Mouse (Mus musculus) MEL (cell line): Measurements from ENCODE around the gene Muc2.

Experiments used
- CTCF ChIP-seq, 3 experiments: IDR thresholded peaks in 2 of 3; conservative IDR thresholded peaks in 1 of 3; 2 replicates each; pipeline ENCODE4 v1.5.1; 2011 to 2012; ENCODE audit warnings: low read length in 3 of 3, low read depth in 2 of 3, mild to moderate bottlenecking in 2 of 3, improper control_type of control experiment in 1 of 3, inconsistent platforms in 1 of 3, mixed read lengths in 1 of 3, moderate library complexity in 1 of 3; ENCODE audit not compliant: control insufficient read depth in 1 of 3, insufficient read depth in 1 of 3, poor library complexity in 1 of 3, severe bottlenecking in 1 of 3
- EP300 ChIP-seq, 2 experiments: IDR thresholded peaks; 2 replicates each; pipeline ENCODE4 v1.6.1; 2011; ENCODE audit warnings: improper control_type of control experiment in 2 of 2, low read length in 2 of 2, low read depth in 1 of 2, mild to moderate bottlenecking in 1 of 2
- GATA1 ChIP-seq: IDR thresholded peaks from 2 replicates; pipeline ENCODE4 v1.6.1; 2011; ENCODE audit warnings: low read depth, low read length, improper control_type of control experiment
- HCFC1 ChIP-seq: IDR thresholded peaks from 2 replicates; pipeline ENCODE4 v1.6.1; 2012; ENCODE audit warnings: low read depth, mild to moderate bottlenecking, inconsistent platforms, low read length, improper control_type of control experiment, moderate library complexity
- JUND ChIP-seq: IDR thresholded peaks from 2 replicates; pipeline ENCODE4 v1.6.1; 2011; ENCODE audit warnings: low read depth, mild to moderate bottlenecking, improper control_type of control experiment, low read length
- MAFK ChIP-seq: IDR thresholded peaks from 2 replicates; pipeline ENCODE4 v1.6.1; 2011; ENCODE audit warnings: low read depth, mild to moderate bottlenecking, low read length, improper control_type of control experiment, borderline replicate concordance
- MAX ChIP-seq: IDR thresholded peaks from 2 replicates; pipeline ENCODE4 v1.6.1; 2011; ENCODE audit warnings: low read length, improper control_type of control experiment
- MEF2A ChIP-seq: IDR thresholded peaks from 2 replicates; pipeline ENCODE4 v1.6.1; 2014; ENCODE audit warnings: low read depth, mild to moderate bottlenecking, inconsistent platforms, low read length, improper control_type of control experiment; ENCODE audit not compliant: poor library complexity, insufficient replicate concordance, severe bottlenecking; ENCODE audit errors: extremely low read depth
- POLR2A ChIP-seq, 2 experiments: IDR thresholded peaks; 2 replicates each; pipeline ENCODE4 v1.6.1; 2011 to 2012; ENCODE audit warnings: low read length in 2 of 2, mild to moderate bottlenecking in 2 of 2, control low read depth in 1 of 2, improper control_type of control experiment in 1 of 2, low read depth in 1 of 2, moderate library complexity in 1 of 2; ENCODE audit not compliant: control insufficient read depth in 1 of 2, insufficient read depth in 1 of 2, poor library complexity in 1 of 2
- POLR2AphosphoS2 ChIP-seq: IDR thresholded peaks from 2 replicates; pipeline ENCODE4 v1.6.1; 2011; ENCODE audit warnings: low read length, improper control_type of control experiment
- SIN3A ChIP-seq: IDR thresholded peaks from 2 replicates; pipeline ENCODE4 v1.6.1; 2012; ENCODE audit warnings: low read length, improper control_type of control experiment, inconsistent platforms
- SMC3 ChIP-seq: IDR thresholded peaks from 2 replicates; pipeline ENCODE4 v1.6.1; 2011; ENCODE audit warnings: low read depth, low read length, improper control_type of control experiment
- TAL1 ChIP-seq: IDR thresholded peaks from 2 replicates; pipeline ENCODE4 v1.6.1; 2012; ENCODE audit warnings: mild to moderate bottlenecking, inconsistent platforms, low read length, moderate library complexity, mixed read lengths
- TCF12 ChIP-seq: IDR thresholded peaks from 2 replicates; pipeline ENCODE4 v1.6.1; 2014; ENCODE audit warnings: low read depth, mild to moderate bottlenecking, inconsistent platforms, low read length, improper control_type of control experiment, moderate library complexity

- TF ChIP-seq CTCF (IDR thresholded peaks at IDR 0.05 in 2 of 3, conservative IDR thresholded peaks at IDR 0.05 in 1 of 3; ENCODE audit: control insufficient read depth in 1 of 3, insufficient read depth in 1 of 3, low read depth in 2 of 3, low read length in 3 of 3, poor library complexity in 1 of 3, severe bottlenecking in 1 of 3) = no peak
- TF ChIP-seq MAX = no peak
- TF ChIP-seq TAL1 = peak; percentile 10; the same call in 1 of the 2 replicates
- TF ChIP-seq JUND = no peak
- TF ChIP-seq EP300 (IDR thresholded peaks at IDR 0.05; ENCODE audit: low read depth in 1 of 2, low read length in 2 of 2) = 0 out of 4 replicates have a peak, but pooled peaks of 1 of the 2 experiments have one; percentile 13
- no peak for TF ChIP-seq HCFC1
- TF ChIP-seq GATA1 = peak; percentile 60
- no peak for TF ChIP-seq POLR2A (IDR thresholded peaks at IDR 0.05; ENCODE audit: control insufficient read depth in 1 of 2, insufficient read depth in 1 of 2, low read depth in 1 of 2, low read length in 2 of 2, poor library complexity in 1 of 2)
- TF ChIP-seq MEF2A = no peak
- TF ChIP-seq POLR2AphosphoS2 = no peak
- no peak for TF ChIP-seq TCF12
- no peak for TF ChIP-seq SMC3
- TF ChIP-seq MAFK = no peak
- TF ChIP-seq SIN3A = no peak
Measured at GRCm38 (mm10) chr7:141758291-141758690, 68.2 kb downstream of the Muc2 start.
